Mouse (Mus musculus): ENCODE data around the gene Slc26a10. TPM values are rescaled to one million over a fixed set of nuclear protein-coding genes. Genes with fewer than 3 reads are reported as not detected.

Slc26a10 gene
- polyA plus RNA-seq (2015; fragmentation: Nextera tagmentation; extraction: Ambion mirVana): 3.1 and 3.3 TPM in 2 replicates

DNA sequence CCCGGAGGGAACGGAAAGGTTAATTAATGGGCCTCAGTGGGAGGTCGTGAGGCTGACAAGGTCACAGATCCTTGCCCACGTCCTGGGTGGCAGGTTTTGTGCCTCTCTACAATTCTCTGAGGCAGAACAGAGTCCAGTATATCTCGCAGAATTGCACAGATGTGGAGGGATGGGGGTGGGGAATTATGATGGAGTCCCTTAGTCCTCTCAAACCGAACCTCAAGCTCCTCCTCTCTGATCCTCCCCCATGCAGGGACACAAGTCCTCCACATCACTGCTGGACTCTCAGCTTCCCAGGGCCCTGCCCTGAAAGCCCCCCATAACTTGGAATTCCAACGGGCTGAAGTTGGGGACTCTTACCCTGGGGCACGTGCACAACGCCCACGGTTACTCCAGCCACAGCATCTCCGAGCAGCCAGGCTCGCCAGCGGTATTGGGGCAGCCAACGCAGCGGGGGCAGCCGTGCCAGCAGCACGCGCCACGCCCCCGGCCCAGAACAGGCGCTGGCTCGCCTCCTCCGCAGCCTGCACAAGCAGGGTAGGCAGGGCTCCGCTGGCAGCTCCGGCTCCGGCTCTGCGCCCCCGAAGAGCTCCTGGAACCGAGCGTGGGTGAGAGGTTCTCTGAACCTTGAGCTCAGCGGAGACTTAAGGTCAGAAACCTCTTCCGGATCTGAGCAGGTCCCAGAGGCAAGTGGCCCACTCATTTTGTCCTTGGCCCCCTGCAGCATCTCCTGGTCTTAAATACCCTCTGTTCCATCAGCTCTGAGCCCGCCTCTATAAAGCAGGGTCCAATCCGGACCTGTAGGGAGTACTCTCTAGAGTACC lies at the start of gene Slc26a10:
Gene Slc26a10, minus strand, starts transcription at position 775 of the 824 bp plus-strand sequence.
- H3K9me3 ChIP-seq (replicated peaks): no peaks in the 10 kb centered on the region
- 3% methylated on average over 34 of the region's 34 CpGs for WGBS
- no peak; the same call in 1 of the 2 replicates for ATAC-seq (replicated peaks; ENCODE audit: low FRiP score)
- H3K36me3 ChIP-seq: peaks cover 17% of the 10 kb centered on the region
- H3K4me2 ChIP-seq: peak within 1 kb of the TSS; percentile 56
- H3K9ac ChIP-seq: no peak within 1 kb of the TSS
- H3K4me3 ChIP-seq (replicated peaks): peak within 1 kb of the TSS; percentile 26
- peaks cover 79% of the 10 kb centered on the region for H3K27me3 ChIP-seq
- H3K4me1 ChIP-seq: peaks cover 62% of the 10 kb centered on the region
- H3K27ac ChIP-seq: no peak within 1 kb of the TSS

- H3K4me2 ChIP-seq: no peak overlapping the region
- H3K9me3 ChIP-seq (replicated peaks): no peaks in the 10 kb centered on the region
- peaks cover 25% of the 10 kb centered on the region for H3K27me3 ChIP-seq
- no peak overlapping the region for H3K9ac ChIP-seq
- ATAC-seq (replicated peaks; ENCODE audit: low FRiP score): peak; percentile 73; the same call in 1 of the 2 replicates
- WGBS: 12% methylated on average over 4 of the region's 4 CpGs
- no peaks in the 10 kb centered on the region for H3K36me3 ChIP-seq
- peaks cover 11% of the 10 kb centered on the region; the same call in 1 of the 2 replicates for H3K4me1 ChIP-seq
- no peak overlapping the region for H3K4me3 ChIP-seq (replicated peaks)
- no peak overlapping the region for H3K27ac ChIP-seq
Measured at GRCm38 (mm10) chr10:127228897-127229296, 48.5 kb upstream of the Slc26a10 start.

DNA sequence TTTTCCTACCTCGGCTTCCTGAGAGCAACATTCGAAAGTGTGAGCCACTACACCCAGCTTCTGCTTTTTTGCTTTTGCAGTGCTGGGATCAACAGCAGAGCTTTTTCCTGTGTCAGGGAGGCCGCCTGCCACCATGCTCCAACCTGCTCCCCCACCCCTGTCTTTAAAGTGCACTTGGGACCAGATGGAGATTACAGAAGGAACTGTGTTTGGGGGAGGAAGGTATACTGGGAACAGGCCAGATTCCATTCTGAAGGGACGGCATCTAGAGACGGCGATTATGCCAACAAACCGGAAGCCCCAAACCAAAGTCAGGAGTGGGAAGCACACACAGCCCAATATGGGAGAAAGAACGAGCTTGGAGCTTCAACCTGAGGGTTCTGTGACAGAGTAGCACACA lies 46.7 kb upstream of the Slc26a10 start:
- H3K27me3 ChIP-seq: peaks cover 25% of the 10 kb centered on the region
- no peaks in the 10 kb centered on the region for H3K36me3 ChIP-seq
- no peak overlapping the region for H3K4me2 ChIP-seq
- H3K9me3 ChIP-seq (replicated peaks): no peaks in the 10 kb centered on the region
- no peak for ATAC-seq (replicated peaks; ENCODE audit: low FRiP score)
- H3K9ac ChIP-seq: no peak overlapping the region
- H3K27ac ChIP-seq: no peak overlapping the region
- WGBS: 81% methylated on average over 8 of the region's 8 CpGs
- no peak overlapping the region for H3K4me3 ChIP-seq (replicated peaks)
- H3K4me1 ChIP-seq: peaks cover 11% of the 10 kb centered on the region; the same call in 1 of the 2 replicates

DNA sequence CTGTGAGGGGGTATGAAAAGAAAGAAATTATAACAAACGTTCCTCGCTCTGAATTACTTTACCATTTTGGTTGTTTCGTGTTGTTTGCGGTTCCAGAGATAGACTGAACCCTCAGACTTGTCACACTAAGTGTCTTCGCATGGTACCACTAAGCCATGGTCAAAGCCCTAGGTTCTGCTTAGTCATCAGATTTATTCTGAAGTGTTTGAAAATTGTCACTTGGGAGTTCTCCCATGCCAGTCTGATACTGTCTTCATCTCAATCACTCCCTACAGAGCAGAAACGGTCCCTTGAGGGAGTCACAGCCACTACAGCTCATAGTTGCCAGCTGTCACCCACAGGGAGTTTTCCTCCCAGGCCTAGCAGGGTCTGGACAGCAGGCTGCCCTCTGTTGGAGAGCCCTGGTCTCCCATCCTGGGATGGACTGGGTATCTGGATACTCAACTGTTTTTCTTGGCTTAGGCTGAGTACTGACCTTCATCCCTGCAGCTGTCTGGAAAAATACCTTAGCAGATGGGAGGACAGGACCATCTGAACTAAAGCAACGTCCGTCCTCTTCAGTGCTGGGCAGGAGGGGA lies 46.0 kb upstream of the Slc26a10 start:
- Histone ChIP-seq H3K4me1 (peaks cover 11% of the 10 kb centered on the region; the same call in 1 of the 2 replicates), H3K27me3 (peaks cover 25% of the 10 kb centered on the region), H3K27ac (no peak overlapping the region), H3K4me2 (no peak overlapping the region), H3K9ac (no peak overlapping the region), H3K36me3 (no peaks in the 10 kb centered on the region), H3K9me3 (replicated peaks) (no peaks in the 10 kb centered on the region), H3K4me3 (replicated peaks) (no peak overlapping the region)
- ATAC-seq (replicated peaks; ENCODE audit: low FRiP score): no peak
- WGBS: 59% methylated on average over 8 of the region's 8 CpGs

DNA sequence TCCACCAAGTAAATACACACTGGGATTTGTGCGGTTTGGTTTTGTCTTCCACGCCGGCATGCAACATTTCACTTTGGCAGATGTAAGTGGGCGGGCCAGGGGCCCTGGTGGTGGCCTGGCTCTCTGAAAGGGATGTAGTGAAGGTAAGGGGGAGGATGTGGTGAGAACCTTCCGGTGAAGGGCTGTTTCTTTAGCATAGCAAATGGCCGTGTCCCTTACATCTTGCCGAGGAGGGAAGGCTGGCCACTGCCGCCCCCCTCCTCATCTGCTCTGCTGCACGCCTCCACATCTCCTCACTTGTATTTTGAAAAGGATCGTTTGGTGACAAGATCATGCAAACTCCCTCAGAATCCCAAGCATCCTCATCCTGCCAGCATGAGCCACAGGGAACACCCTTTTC lies 45.3 kb upstream of the Slc26a10 start:
- H3K36me3 ChIP-seq: no peaks in the 10 kb centered on the region
- H3K4me3 ChIP-seq (replicated peaks): no peak overlapping the region
- no peak overlapping the region for H3K27ac ChIP-seq
- ATAC-seq (replicated peaks; ENCODE audit: low FRiP score): no peak
- 13% methylated on average over 10 of the region's 10 CpGs for WGBS
- H3K4me1 ChIP-seq: peaks cover 11% of the 10 kb centered on the region; the same call in 1 of the 2 replicates
- H3K9me3 ChIP-seq (replicated peaks): no peaks in the 10 kb centered on the region
- no peak overlapping the region for H3K9ac ChIP-seq
- H3K4me2 ChIP-seq: no peak overlapping the region
- H3K27me3 ChIP-seq: peaks cover 25% of the 10 kb centered on the region

- H3K9me3 ChIP-seq (replicated peaks): no peaks in the 10 kb centered on the region
- no peak overlapping the region for H3K27ac ChIP-seq
- no peak overlapping the region for H3K4me2 ChIP-seq
- H3K4me1 ChIP-seq: peaks cover 11% of the 10 kb centered on the region; the same call in 1 of the 2 replicates
- peaks cover 25% of the 10 kb centered on the region for H3K27me3 ChIP-seq
- 53% methylated on average over 6 of the region's 6 CpGs for WGBS
- no peak overlapping the region for H3K4me3 ChIP-seq (replicated peaks)
- no peak overlapping the region for H3K9ac ChIP-seq
- no peaks in the 10 kb centered on the region for H3K36me3 ChIP-seq
- no peak for ATAC-seq (replicated peaks; ENCODE audit: low FRiP score)
Measured at GRCm38 (mm10) chr10:127225213-127225612, 44.8 kb upstream of the Slc26a10 start.

DNA sequence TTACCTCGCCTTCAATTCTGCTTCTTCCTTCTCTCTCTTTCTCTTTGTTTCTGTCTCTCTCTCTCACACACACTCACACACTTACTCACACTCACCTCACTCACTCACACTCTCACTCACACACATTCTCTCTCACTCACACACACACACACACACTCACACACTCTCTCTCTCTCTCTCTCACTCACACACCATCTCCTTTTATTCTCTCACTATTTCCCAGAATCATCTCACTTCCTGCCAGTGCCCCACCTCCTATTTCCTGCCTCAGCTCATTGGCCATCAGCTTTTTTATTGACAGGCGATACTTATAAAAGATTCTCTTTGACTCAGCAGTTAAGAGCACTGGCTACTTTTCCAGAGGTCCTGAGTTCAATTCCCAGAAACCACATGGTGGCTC lies 37.9 kb upstream of the Slc26a10 start:
- ATAC-seq (replicated peaks; ENCODE audit: low FRiP score): no peak
- WGBS: 90% methylated on average over 2 of the region's 2 CpGs
- H3K4me1 ChIP-seq: no peaks in the 10 kb centered on the region

GRCm38 (mm10) chr10:127217177-127217576 lies 36.7 kb upstream of the Slc26a10 start:
- Histone ChIP-seq H3K4me1 (no peaks in the 10 kb centered on the region), H3K27me3 (no peaks in the 10 kb centered on the region), H3K36me3 (no peaks in the 10 kb centered on the region), H3K9ac (no peak overlapping the region), H3K9me3 (replicated peaks) (no peaks in the 10 kb centered on the region), H3K27ac (no peak overlapping the region), H3K4me3 (replicated peaks) (no peak overlapping the region), H3K4me2 (no peak overlapping the region)
- ATAC-seq (replicated peaks; ENCODE audit: low FRiP score): no peak

More for the DNA sequence above, 37.9 kb upstream of the Slc26a10 start:
- H3K4me3 ChIP-seq (replicated peaks): no peak overlapping the region
- no peak overlapping the region for H3K4me2 ChIP-seq
- no peaks in the 10 kb centered on the region for H3K9me3 ChIP-seq (replicated peaks)
- no peaks in the 10 kb centered on the region for H3K36me3 ChIP-seq
- H3K27me3 ChIP-seq: no peaks in the 10 kb centered on the region
- H3K27ac ChIP-seq: no peak overlapping the region
- no peak overlapping the region for H3K9ac ChIP-seq

GRCm38 (mm10) chr10:127216456-127216855 lies 36.0 kb upstream of the Slc26a10 start:
- Histone ChIP-seq H3K27me3 (no peaks in the 10 kb centered on the region), H3K4me1 (peaks cover 2% of the 10 kb centered on the region; the same call in 1 of the 2 replicates), H3K9me3 (replicated peaks) (no peaks in the 10 kb centered on the region), H3K9ac (no peak overlapping the region), H3K4me2 (no peak overlapping the region), H3K4me3 (replicated peaks) (no peak overlapping the region), H3K27ac (no peak overlapping the region), H3K36me3 (no peaks in the 10 kb centered on the region)
- ATAC-seq (replicated peaks; ENCODE audit: low FRiP score): no peak
- WGBS: 94% methylated on average over 11 of the region's 11 CpGs

GRCm38 (mm10) chr10:127214422-127214803 lies 34.0 kb upstream of the Slc26a10 start:
- Histone ChIP-seq H3K4me1 (peaks cover 19% of the 10 kb centered on the region), H3K9me3 (replicated peaks) (no peaks in the 10 kb centered on the region), H3K27me3 (no peaks in the 10 kb centered on the region), H3K36me3 (no peaks in the 10 kb centered on the region), H3K4me2 (no peak overlapping the region), H3K27ac (no peak overlapping the region), H3K9ac (no peak overlapping the region), H3K4me3 (replicated peaks) (no peak overlapping the region)
- WGBS: 49% methylated on average over 1 of the region's 1 CpGs
- ATAC-seq (replicated peaks; ENCODE audit: low FRiP score): no peak

- H3K9ac ChIP-seq: no peak overlapping the region
- no peaks in the 10 kb centered on the region for H3K27me3 ChIP-seq
- no peak for ATAC-seq (replicated peaks; ENCODE audit: low FRiP score)
- no peak overlapping the region for H3K4me3 ChIP-seq (replicated peaks)
- H3K27ac ChIP-seq: no peak overlapping the region
- H3K36me3 ChIP-seq: peaks cover under 1% of the 10 kb centered on the region; the same call in 1 of the 2 replicates
- WGBS: 72% methylated on average over 13 of the region's 13 CpGs
- H3K9me3 ChIP-seq (replicated peaks): no peaks in the 10 kb centered on the region
- no peak overlapping the region for H3K4me2 ChIP-seq
- peaks cover 21% of the 10 kb centered on the region for H3K4me1 ChIP-seq
Measured at GRCm38 (mm10) chr10:127213704-127214421, 33.4 kb upstream of the Slc26a10 start.

DNA sequence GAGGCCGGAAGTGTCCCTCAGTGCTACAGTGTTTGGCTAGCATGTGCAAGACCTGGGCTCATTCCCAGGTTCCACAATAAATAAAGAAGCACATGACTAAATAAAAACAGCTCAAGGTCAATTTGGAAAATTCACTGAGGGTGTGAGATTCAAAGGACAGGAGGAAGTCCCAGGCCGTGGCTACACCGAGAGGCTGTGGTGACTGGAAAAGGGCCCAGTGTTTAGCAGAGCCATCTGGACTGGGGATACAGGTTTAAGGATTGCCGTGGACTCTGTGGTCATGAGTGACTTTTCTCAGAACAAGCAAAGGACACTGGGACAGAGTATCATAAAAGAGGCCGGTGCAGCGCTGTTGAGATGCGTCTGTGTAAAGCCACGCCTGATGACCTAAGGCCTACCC lies 32.8 kb upstream of the Slc26a10 start:
- Histone ChIP-seq H3K9ac (no peak overlapping the region), H3K9me3 (replicated peaks) (no peaks in the 10 kb centered on the region), H3K4me1 (peaks cover 21% of the 10 kb centered on the region), H3K27ac (no peak overlapping the region), H3K36me3 (peaks cover 7% of the 10 kb centered on the region), H3K4me2 (no peak overlapping the region), H3K27me3 (no peaks in the 10 kb centered on the region), H3K4me3 (replicated peaks) (no peak overlapping the region)
- no peak for ATAC-seq (replicated peaks; ENCODE audit: low FRiP score)
- 78% methylated on average over 8 of the region's 8 CpGs for WGBS

All from kidney, embryonic 15.5 days (tissue).